Mouse (Mus musculus) spleen, adult 2 months (tissue): ENCODE data around the gene Lnx2.

Source experiments
- CTCF ChIP-seq: fragments of 200-500 bp; IDR thresholded peaks from 2 replicates; pipeline ENCODE4 v1.5.1; 2011; ENCODE audit warnings: mild to moderate bottlenecking, inconsistent platforms; ENCODE audit not compliant: insufficient read depth, insufficient read length, insufficient replicate concordance; ENCODE audit errors: extremely low read depth
- POLR2A ChIP-seq: fragments of 200-500 bp; IDR thresholded peaks from 2 replicates; pipeline ENCODE4 v1.6.1; 2011; ENCODE audit warnings: low read depth, low read length, inconsistent platforms

- TF ChIP-seq CTCF, result no peak
- TF ChIP-seq POLR2A, result no peak
Measured at GRCm38 (mm10) chr5:147090256-147090963, 14.0 kb upstream of the Lnx2 start.
